Mouse (Mus musculus): Measurements from ENCODE around the gene Ppp1r35. TPM values are rescaled to one million over a fixed set of nuclear protein-coding genes. Genes with fewer than 3 reads are reported as not detected.
"Not testable (repeated sequence)": the region's sequence is repeated elsewhere in the genome, so short reads cannot be mapped to it uniquely, and the experiment has no call there.

Gene Ppp1r35
- polyA plus RNA-seq, 1 experiment from 2014 or later, result 22.3 TPM

GRCm38 (mm10) chr5:137744197-137744596 lies 34.5 kb upstream of the Ppp1r35 start:
- H3K36me3 ChIP-seq, result peaks cover 3% of the 10 kb centered on the region
- H3K9me3 ChIP-seq, result no peaks in the 10 kb centered on the region
- no peak for ATAC-seq (ENCODE audit: extremely low read depth, insufficient number of reproducible peaks, low FRiP score, low TSS enrichment)
- H3K4me1 ChIP-seq, result peaks cover 48% of the 10 kb centered on the region
- H3K27me3 ChIP-seq (replicated peaks), result no peaks in the 10 kb centered on the region
- H3K4me2 ChIP-seq, result no peak overlapping the region
- H3K4me3 ChIP-seq, result no peak overlapping the region
- no peak overlapping the region for H3K9ac ChIP-seq
- H3K27ac ChIP-seq (replicated peaks), result no peak overlapping the region
- WGBS, result 91% methylated on average over 7 of the region's 7 CpGs

GRCm38 (mm10) chr5:137745214-137746171 lies 33.2 kb upstream of the Ppp1r35 start, which contains the start of gene Tsc22d4:
TSS of gene Tsc22d4 (plus strand) at chr5:137745730.
- no peaks in the 10 kb centered on the region for H3K9me3 ChIP-seq
- peak within 1 kb of the TSS; percentile 96 for H3K9ac ChIP-seq
- H3K4me3 ChIP-seq, result peak within 1 kb of the TSS; percentile 63
- WGBS, result 5% methylated on average over 28 of the region's 28 CpGs
- H3K27me3 ChIP-seq (replicated peaks), result no peaks in the 10 kb centered on the region
- peaks cover 43% of the 10 kb centered on the region for H3K4me1 ChIP-seq
- ATAC-seq (ENCODE audit: extremely low read depth, insufficient number of reproducible peaks, low FRiP score, low TSS enrichment), result peak; percentile 80
- H3K4me2 ChIP-seq, result peak within 1 kb of the TSS; percentile 97
- H3K27ac ChIP-seq (replicated peaks), result peak within 1 kb of the TSS; percentile 99
- peaks cover 10% of the 10 kb centered on the region for H3K36me3 ChIP-seq

GRCm38 (mm10) chr5:137746282-137746850 lies 32.3 kb upstream of the Ppp1r35 start:
- peak; percentile 31 for ATAC-seq (ENCODE audit: extremely low read depth, insufficient number of reproducible peaks, low FRiP score, low TSS enrichment)
- H3K4me1 ChIP-seq, result peaks cover 51% of the 10 kb centered on the region
- peaks cover 19% of the 10 kb centered on the region for H3K36me3 ChIP-seq
- H3K4me3 ChIP-seq, result peak overlapping the region; percentile 63
- H3K27ac ChIP-seq (replicated peaks), result peak overlapping the region; percentile 99
- under 1% methylated on average over 20 of the region's 20 CpGs for WGBS
- H3K27me3 ChIP-seq (replicated peaks), result no peaks in the 10 kb centered on the region
- peak overlapping the region; percentile 96 for H3K9ac ChIP-seq
- H3K9me3 ChIP-seq, result no peaks in the 10 kb centered on the region
- H3K4me2 ChIP-seq, result peak overlapping the region; percentile 97

DNA sequence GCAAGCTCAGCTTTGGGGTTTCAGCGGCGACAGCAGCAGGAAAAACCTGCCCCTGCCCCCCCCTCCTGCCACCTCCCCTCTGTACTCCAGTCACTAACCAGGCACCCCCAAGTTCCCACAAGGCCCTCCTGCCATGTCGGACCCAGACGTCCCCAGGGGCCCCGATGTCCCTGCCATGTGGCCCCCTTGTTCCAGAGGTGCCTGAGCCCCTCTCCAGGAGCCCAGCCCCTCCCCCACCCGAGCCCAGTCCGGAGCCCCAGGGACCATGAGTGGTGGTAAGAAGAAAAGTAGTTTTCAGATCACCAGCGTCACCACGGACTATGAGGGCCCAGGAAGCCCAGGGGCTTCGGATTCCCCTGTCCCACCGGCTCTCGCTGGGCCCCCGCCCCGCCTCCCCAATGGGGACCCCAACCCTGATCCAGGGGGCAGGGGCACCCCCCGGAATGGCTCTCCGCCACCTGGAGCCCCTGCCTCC lies 31.8 kb upstream of the Ppp1r35 start:
- peaks cover 52% of the 10 kb centered on the region for H3K4me1 ChIP-seq

GRCm38 (mm10) chr5:137747326-137747961 lies 31.2 kb upstream of the Ppp1r35 start:
- peaks cover 30% of the 10 kb centered on the region for H3K36me3 ChIP-seq
- H3K27ac ChIP-seq (replicated peaks), result peak overlapping the region; percentile 99
- peak; percentile 53; the same call in 1 of the 2 replicates for ATAC-seq (ENCODE audit: extremely low read depth, insufficient number of reproducible peaks, low FRiP score, low TSS enrichment)
- H3K9me3 ChIP-seq, result no peaks in the 10 kb centered on the region
- peak overlapping the region; percentile 63 for H3K4me3 ChIP-seq
- peak overlapping the region; percentile 96 for H3K9ac ChIP-seq
- WGBS, result 1% methylated on average over 26 of the region's 26 CpGs
- peak overlapping the region; percentile 97 for H3K4me2 ChIP-seq
- no peaks in the 10 kb centered on the region for H3K27me3 ChIP-seq (replicated peaks)
- peaks cover 53% of the 10 kb centered on the region for H3K4me1 ChIP-seq

More for the DNA sequence above, 31.8 kb upstream of the Ppp1r35 start:
- under 1% methylated on average over 16 of the region's 16 CpGs for WGBS
- H3K9ac ChIP-seq, result peak overlapping the region; percentile 96
- H3K27me3 ChIP-seq (replicated peaks), result no peaks in the 10 kb centered on the region
- peak overlapping the region; percentile 99 for H3K27ac ChIP-seq (replicated peaks)
- ATAC-seq (ENCODE audit: extremely low read depth, insufficient number of reproducible peaks, low FRiP score, low TSS enrichment), result no peak
- peak overlapping the region; percentile 63 for H3K4me3 ChIP-seq
- H3K36me3 ChIP-seq, result peaks cover 24% of the 10 kb centered on the region
- H3K4me2 ChIP-seq, result peak overlapping the region; percentile 97
- no peaks in the 10 kb centered on the region for H3K9me3 ChIP-seq

GRCm38 (mm10) chr5:137748130-137748770 lies 30.4 kb upstream of the Ppp1r35 start:
- peak overlapping the region; percentile 63 for H3K4me3 ChIP-seq
- H3K9me3 ChIP-seq, result no peaks in the 10 kb centered on the region
- H3K4me1 ChIP-seq, result peaks cover 61% of the 10 kb centered on the region
- peak overlapping the region; percentile 99 for H3K27ac ChIP-seq (replicated peaks)
- ATAC-seq (ENCODE audit: extremely low read depth, insufficient number of reproducible peaks, low FRiP score, low TSS enrichment), result no peak
- H3K9ac ChIP-seq, result peak overlapping the region; percentile 96
- H3K27me3 ChIP-seq (replicated peaks), result no peaks in the 10 kb centered on the region
- H3K36me3 ChIP-seq, result peaks cover 38% of the 10 kb centered on the region
- WGBS, result 27% methylated on average over 5 of the region's 5 CpGs
- peak overlapping the region; percentile 97 for H3K4me2 ChIP-seq

DNA sequence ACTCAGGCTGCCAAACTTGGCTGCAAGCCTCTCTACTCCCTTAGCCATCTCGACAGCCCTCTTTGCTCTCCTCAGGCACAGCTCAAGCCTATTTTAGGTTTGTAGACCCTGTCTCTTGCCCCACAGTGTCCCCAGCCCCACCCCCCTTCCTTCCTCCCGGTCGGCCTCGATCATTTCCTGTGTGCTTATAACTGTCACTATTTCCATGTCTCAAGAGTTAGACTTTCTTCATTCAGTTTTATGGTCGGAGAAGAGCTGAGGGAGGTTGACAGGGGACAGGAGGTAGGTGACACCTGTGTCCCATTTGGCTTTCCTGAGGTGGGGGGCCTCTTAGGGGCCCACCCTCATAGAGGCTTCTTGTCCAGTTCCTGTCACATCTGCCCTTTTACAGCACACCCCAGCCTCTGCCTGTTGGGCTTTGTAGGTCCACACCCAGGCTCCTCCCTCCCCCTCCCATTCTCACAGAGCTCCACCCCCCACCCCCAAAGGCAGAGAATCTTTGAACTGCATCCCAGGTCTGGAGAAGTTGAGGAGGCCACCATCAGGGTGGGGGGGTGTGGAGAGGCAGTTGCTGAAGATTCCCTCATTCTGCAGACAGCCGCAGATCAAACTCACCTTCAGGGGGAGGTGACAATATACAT lies 29.3 kb upstream of the Ppp1r35 start:
- Histone ChIP-seq H3K27ac (replicated peaks) (peak overlapping the region; percentile 99), H3K4me1 (peaks cover 68% of the 10 kb centered on the region), H3K4me2 (peak overlapping the region; percentile 97), H3K4me3 (peak overlapping the region; percentile 63), H3K9ac (peak overlapping the region; percentile 96), H3K36me3 (peaks cover 49% of the 10 kb centered on the region), H3K27me3 (replicated peaks) (no peaks in the 10 kb centered on the region), H3K9me3 (no peaks in the 10 kb centered on the region)
- no peak for ATAC-seq (ENCODE audit: extremely low read depth, insufficient number of reproducible peaks, low FRiP score, low TSS enrichment)
- 49% methylated on average over 6 of the region's 6 CpGs for WGBS

- ATAC-seq (ENCODE audit: extremely low read depth, insufficient number of reproducible peaks, low FRiP score, low TSS enrichment), result not testable (repeated sequence)
Measured at GRCm38 (mm10) chr5:137750212-137750611, 28.4 kb upstream of the Ppp1r35 start.

GRCm38 (mm10) chr5:137751221-137751887 lies 27.3 kb upstream of the Ppp1r35 start:
- Histone ChIP-seq H3K36me3 (peaks cover 65% of the 10 kb centered on the region), H3K27me3 (replicated peaks) (no peaks in the 10 kb centered on the region), H3K4me1 (peaks cover 75% of the 10 kb centered on the region), H3K9ac (peak overlapping the region; percentile 42), H3K27ac (replicated peaks) (peak overlapping the region; percentile 82), H3K4me3 (no peak overlapping the region), H3K9me3 (no peaks in the 10 kb centered on the region), H3K4me2 (peak overlapping the region; percentile 28; the same call in 1 of the 2 replicates)
- ATAC-seq (ENCODE audit: extremely low read depth, insufficient number of reproducible peaks, low FRiP score, low TSS enrichment), result no peak
- WGBS, result 78% methylated on average over 13 of the region's 13 CpGs

More at GRCm38 (mm10) chr5:137750212-137750611, 28.4 kb upstream of the Ppp1r35 start:
- peak overlapping the region; percentile 82; the same call in 1 of the 2 replicates for H3K27ac ChIP-seq (replicated peaks)
- H3K9me3 ChIP-seq; H3K9ac ChIP-seq; H3K4me3 ChIP-seq; H3K4me2 ChIP-seq; H3K27me3 ChIP-seq (replicated peaks): not testable (repeated sequence)
- 88% methylated on average over 7 of the region's 8 CpGs for WGBS
- H3K4me1 ChIP-seq, result peaks cover 67% of the 10 kb centered on the region
- peaks cover 54% of the 10 kb centered on the region for H3K36me3 ChIP-seq

- 87% methylated on average over 6 of the region's 6 CpGs for WGBS
- H3K27ac ChIP-seq (replicated peaks), result peak overlapping the region; percentile 82
Measured at GRCm38 (mm10) chr5:137751988-137752387, 26.7 kb upstream of the Ppp1r35 start.

More at GRCm38 (mm10) chr5:137751988-137752387, 26.7 kb upstream of the Ppp1r35 start:
- Histone ChIP-seq H3K4me1 (peaks cover 81% of the 10 kb centered on the region), H3K36me3 (peaks cover 69% of the 10 kb centered on the region), H3K4me2 (no peak overlapping the region), H3K9me3 (no peaks in the 10 kb centered on the region), H3K27me3 (replicated peaks) (no peaks in the 10 kb centered on the region), H3K9ac (peak overlapping the region; percentile 24; the same call in 1 of the 2 replicates), H3K4me3 (no peak overlapping the region)
- ATAC-seq (ENCODE audit: extremely low read depth, insufficient number of reproducible peaks, low FRiP score, low TSS enrichment), result no peak
